Mouse (Mus musculus) limb, embryonic 11.5 days (tissue): Measurements from ENCODE around the gene Ndufb4. TPM values are rescaled to one million over a fixed set of nuclear protein-coding genes. Genes with fewer than 3 reads are reported as not detected.

ENCODE experiments used
- ATAC-seq: fragments of 200-750 bp; cut with Nextera tagmentation; 2 replicates; pipeline ENCODE4 v1.8.0; 2017; ENCODE audit warnings: low read depth; ENCODE audit not compliant: insufficient number of reproducible peaks, low FRiP score, low TSS enrichment
- DNase-seq: peaks from one replicate; pipeline ENCODE4 v3.0.0-alpha.2; 2015; ENCODE audit warnings: low spot score
- H3K27ac ChIP-seq: fragments of 300-500 bp; sonication (generic); replicated peaks from 2 replicates; pipeline ENCODE4 v1.5.1; 2014; ENCODE audit warnings: low read depth, mild to moderate bottlenecking, low read length
- H3K27me3 ChIP-seq: fragments of 300-500 bp; sonication (generic); 2 replicates; pipeline ENCODE4 v1.6.1; 2014; ENCODE audit warnings: mild to moderate bottlenecking, low read length, mixed read lengths; ENCODE audit not compliant: control insufficient read depth, insufficient read depth
- H3K36me3 ChIP-seq: fragments of 300-500 bp; sonication (generic); 2 replicates; pipeline ENCODE4 v1.6.1; 2014; ENCODE audit warnings: mild to moderate bottlenecking, low read length, moderate library complexity, mixed read lengths; ENCODE audit not compliant: control insufficient read depth, insufficient read depth
- H3K4me1 ChIP-seq: fragments of 300-500 bp; sonication (generic); 2 replicates; pipeline ENCODE4 v1.6.1; 2014; ENCODE audit warnings: low read length, mixed read lengths; ENCODE audit not compliant: control insufficient read depth, insufficient read depth
- H3K4me2 ChIP-seq: fragments of 300-500 bp; sonication (generic); 2 replicates; pipeline ENCODE4 v1.6.1; 2014; ENCODE audit warnings: low read depth, mild to moderate bottlenecking, moderate library complexity; ENCODE audit not compliant: severe bottlenecking
- H3K4me3 ChIP-seq: fragments of 300-500 bp; sonication (generic); 2 replicates; pipeline ENCODE4 v1.5.1; 2014; ENCODE audit warnings: low read depth, low read length
- H3K9ac ChIP-seq: fragments of 300-500 bp; sonication (generic); 2 replicates; pipeline ENCODE4 v1.6.1; 2014; ENCODE audit warnings: mild to moderate bottlenecking, low read length
- H3K9me3 ChIP-seq: fragments of 300-500 bp; sonication (generic); 2 replicates; pipeline ENCODE4 v1.6.1; 2016; ENCODE audit warnings: low read length; ENCODE audit not compliant: control insufficient read depth
- WGBS: fragments of 180-500 bp; shearing (Covaris S2); extraction: QIAGEN DNeasy Blood & Tissue Kit; methylation state at CpG from one replicate; pipeline ENCODE4 v1.1.7; 2014; 5-methylcytosine and 5-hydroxymethylcytosine counted together
- polyA plus RNA-seq: library from polyadenylated mRNA; unstranded; fragments of >200 nt; fragmentation: Nextera tagmentation; extraction: Ambion mirVana; gene quantifications from 2 replicates; pipeline ENCODE4 v1.2.1, GENCODE M21; 2014

Ndufb4 gene
- polyA plus RNA-seq, 1 experiment from 2014 or later = 59.2 TPM

DNA sequence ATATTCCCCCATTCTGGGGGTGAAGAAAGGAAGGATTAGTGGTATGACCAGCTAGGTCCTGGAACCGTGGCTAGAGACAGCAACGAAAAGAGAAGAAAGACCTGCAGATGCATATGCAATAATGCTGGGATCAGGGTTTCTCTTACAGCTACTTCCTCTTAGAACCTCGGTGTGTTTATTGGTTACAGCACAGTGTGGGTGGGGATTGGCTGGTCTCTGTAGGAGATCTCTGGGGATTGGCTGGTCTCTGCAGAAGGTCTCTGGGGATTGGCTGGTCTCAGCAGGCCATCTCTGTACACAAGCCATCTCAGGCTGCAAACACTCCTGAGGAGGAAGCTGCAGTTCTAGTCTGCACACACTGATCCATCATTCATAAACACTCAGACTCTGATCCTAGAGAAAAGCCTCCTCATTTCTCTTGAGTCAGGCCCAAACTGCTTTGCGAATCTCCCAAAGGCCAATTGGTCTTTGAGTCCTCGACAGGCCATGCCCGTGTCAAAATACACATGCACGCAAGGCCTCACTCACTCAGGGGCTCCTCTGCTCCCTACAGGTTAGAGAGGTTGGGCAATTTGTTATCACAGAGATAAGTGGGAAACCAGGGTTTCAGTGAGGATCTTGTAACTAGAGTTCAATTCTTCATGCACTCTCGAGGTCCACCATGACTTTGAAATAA lies 35.1 kb upstream of the Ndufb4 start:
- no peak for ATAC-seq
- H3K4me2 ChIP-seq = no peak overlapping the region
- WGBS = 81% methylated on average over 8 of the region's 8 CpGs
- no peaks in the 10 kb centered on the region for H3K36me3 ChIP-seq
- no peak overlapping the region for H3K4me3 ChIP-seq
- no peak overlapping the region for H3K9ac ChIP-seq
- H3K27ac ChIP-seq = no peak overlapping the region
- no peaks in the 10 kb centered on the region for H3K27me3 ChIP-seq
- no peaks in the 10 kb centered on the region for H3K4me1 ChIP-seq
- DNase-seq = no peak
- H3K9me3 ChIP-seq = no peaks in the 10 kb centered on the region

DNA sequence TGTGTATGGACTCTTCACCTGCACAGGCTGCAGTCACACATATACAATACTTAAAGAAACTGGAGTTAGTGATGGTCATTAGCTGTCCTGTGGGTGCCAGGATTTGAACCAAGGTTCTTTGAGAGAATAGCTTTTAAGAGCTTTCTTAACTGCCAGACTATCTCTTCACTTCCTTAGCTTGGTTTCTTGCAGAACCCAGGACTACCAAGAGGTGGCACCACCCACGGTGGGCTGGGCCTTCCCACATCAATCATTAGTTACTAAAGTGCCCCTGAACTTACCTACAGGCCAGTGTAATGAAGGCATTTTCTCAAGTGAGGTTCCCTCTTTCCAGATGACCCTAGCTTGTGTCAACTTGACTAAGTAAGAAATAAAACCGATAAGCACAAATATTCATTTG lies 33.9 kb upstream of the Ndufb4 start:
- Histone ChIP-seq H3K27me3 (no peaks in the 10 kb centered on the region), H3K36me3 (no peaks in the 10 kb centered on the region), H3K4me1 (0 out of 2 replicates have a peak, but pooled peaks cover 4% of the 10 kb centered on the region), H3K4me2 (no peak overlapping the region), H3K27ac (no peak overlapping the region), H3K9me3 (no peaks in the 10 kb centered on the region), H3K9ac (no peak overlapping the region), H3K4me3 (no peak overlapping the region)
- WGBS = 75% methylated on average over 2 of the region's 2 CpGs
- ATAC-seq (no peak), DNase-seq (no peak)

DNA sequence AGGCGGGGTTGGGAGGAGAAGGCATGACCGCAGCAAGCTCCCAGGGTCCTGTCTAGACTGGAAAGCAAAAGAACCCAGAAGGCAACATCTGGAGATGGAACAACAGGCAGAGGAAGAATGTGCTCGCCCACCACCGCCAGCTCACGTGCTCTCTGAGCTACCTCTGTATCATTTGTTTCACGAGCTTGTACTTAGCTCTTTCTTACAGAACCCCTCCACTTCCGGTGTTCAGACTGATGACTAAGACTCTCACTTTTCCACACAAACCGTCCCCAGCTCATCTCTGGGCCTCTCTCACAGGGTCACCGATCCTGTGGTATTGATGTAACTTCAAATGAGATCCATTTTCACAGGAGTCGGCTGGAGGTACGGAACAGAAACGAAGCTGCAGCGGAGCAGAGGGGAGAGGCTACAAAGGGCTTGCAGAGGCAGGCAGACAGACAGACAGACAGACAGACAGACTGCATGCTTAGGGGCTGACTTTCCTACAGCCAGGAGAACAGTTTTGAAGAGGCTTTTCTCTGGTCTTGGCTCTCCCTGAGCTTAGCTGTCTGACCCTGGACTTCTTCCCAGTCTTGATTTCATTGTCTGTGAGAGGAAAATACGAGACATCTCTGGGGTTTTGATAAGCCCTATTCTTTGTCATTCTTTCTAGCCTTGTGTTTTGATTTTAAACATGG lies 33.2 kb upstream of the Ndufb4 start:
- Histone ChIP-seq H3K4me2 (no peak overlapping the region), H3K4me1 (0 out of 2 replicates have a peak, but pooled peaks cover 4% of the 10 kb centered on the region), H3K9me3 (no peaks in the 10 kb centered on the region), H3K9ac (no peak overlapping the region), H3K4me3 (no peak overlapping the region), H3K27ac (no peak overlapping the region), H3K27me3 (no peaks in the 10 kb centered on the region), H3K36me3 (no peaks in the 10 kb centered on the region)
- WGBS = 81% methylated on average over 14 of the region's 14 CpGs
- DNase-seq (no peak), ATAC-seq (no peak)

DNA sequence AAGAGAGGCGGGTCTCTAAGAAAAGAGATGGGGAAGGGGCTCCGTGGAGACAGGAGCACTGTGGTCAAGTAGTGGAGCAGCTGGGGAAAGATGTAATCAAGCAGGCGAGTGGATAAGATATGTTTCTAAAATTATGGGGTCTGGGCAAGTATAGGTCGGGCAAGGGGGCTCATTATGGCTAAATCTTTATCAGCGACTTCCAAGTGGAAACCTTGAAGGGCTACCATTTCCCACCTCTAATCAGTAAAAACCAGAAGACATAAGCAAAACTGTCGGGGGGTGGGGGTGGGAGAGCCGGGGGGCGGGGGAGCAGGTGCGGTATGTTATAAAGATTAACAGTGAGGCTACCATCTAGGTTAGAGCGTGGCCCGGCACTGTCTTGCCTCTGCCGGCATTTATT lies 32.6 kb upstream of the Ndufb4 start:
- ATAC-seq (no peak), DNase-seq (no peak)
- H3K4me1 ChIP-seq = 0 out of 2 replicates have a peak, but pooled peaks cover 6% of the 10 kb centered on the region
- H3K9me3 ChIP-seq = no peaks in the 10 kb centered on the region
- no peak overlapping the region for H3K27ac ChIP-seq
- no peak overlapping the region for H3K4me2 ChIP-seq
- WGBS = 85% methylated on average over 12 of the region's 12 CpGs
- no peaks in the 10 kb centered on the region for H3K36me3 ChIP-seq
- H3K4me3 ChIP-seq = no peak overlapping the region
- no peaks in the 10 kb centered on the region for H3K27me3 ChIP-seq
- no peak overlapping the region for H3K9ac ChIP-seq

DNA sequence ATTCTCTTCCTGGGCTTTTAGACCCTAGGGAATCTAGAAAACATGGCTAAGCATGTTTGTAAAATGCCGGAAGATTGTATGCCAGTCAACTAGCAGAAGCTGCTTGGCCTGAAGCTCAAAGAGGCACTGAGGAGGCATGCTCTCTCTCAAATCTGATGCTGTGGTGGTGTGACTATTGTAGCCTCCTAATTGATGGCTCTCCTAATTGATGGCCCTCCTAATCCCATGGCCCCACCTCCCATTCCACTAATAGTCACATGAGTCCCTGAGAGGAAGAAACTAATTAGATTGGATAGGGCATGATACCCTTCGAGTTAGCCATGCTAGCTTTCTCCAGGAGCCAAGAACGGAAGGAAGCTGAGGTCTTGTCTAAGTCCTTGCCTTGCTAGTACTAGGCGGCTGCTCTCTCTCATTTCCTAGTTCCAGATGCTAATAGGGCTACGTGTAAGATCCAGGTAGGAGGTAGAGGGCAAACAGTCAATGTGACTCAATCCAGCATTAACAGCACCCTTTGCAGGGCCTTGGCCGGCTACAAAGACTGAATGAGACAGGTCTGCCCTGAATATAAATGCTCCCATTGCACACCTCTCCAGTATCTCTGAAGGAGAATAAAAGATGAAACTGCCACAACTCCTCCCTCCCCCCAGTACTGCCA lies 31.8 kb upstream of the Ndufb4 start:
- Histone ChIP-seq H3K4me1 (0 out of 2 replicates have a peak, but pooled peaks cover 6% of the 10 kb centered on the region), H3K4me3 (no peak overlapping the region), H3K9me3 (no peaks in the 10 kb centered on the region), H3K27ac (no peak overlapping the region), H3K4me2 (no peak overlapping the region), H3K9ac (no peak overlapping the region), H3K27me3 (no peaks in the 10 kb centered on the region), H3K36me3 (no peaks in the 10 kb centered on the region)
- no peak for DNase-seq
- no peak for ATAC-seq
- 59% methylated on average over 6 of the region's 6 CpGs for WGBS

DNA sequence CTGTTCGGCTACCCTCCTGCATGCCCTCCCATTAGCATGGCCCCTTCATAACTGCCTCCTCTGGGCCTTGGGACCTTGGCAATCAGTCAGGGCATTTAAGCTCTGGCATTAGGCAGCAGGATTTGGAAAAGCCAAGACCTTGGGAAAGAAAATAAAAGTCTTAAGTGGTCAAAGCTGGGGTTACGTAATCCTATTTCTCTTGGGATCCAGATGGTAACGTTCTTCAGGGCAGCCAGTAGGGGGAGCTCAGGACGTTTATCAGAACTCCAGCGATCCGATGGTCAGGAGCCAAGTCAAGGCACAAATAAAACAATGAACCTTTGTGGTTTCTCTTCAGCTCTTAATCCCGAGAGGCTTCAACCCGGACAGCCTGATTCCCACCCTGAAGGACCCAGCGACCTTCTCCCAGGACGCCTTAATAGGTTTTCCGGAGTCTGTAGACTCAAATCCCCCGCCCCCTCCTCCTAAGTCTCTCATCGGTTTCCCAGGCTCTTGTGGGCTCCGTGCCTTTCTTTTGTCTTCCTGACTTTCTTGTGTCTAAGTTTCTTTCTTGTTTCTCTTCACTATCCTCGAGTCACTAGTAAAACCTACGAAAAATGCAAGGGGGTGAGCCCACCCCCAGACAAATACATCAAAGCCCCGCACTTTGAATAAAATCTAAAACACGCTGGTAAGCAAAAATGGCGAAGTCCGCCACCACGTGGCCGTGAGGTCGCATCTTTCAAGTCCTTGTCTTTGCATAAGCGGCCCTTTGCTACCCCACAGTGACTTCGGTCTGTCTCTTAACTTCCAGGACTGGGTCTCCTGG lies 30.6 kb upstream of the Ndufb4 start:
- DNase-seq (peak; percentile 92), ATAC-seq (peak; percentile 69; the same call in 1 of the 2 replicates)
- Histone ChIP-seq H3K9me3 (no peaks in the 10 kb centered on the region), H3K4me2 (peak overlapping the region; percentile 66), H3K36me3 (no peaks in the 10 kb centered on the region), H3K9ac (peak overlapping the region; percentile 77), H3K4me1 (0 out of 2 replicates have a peak, but pooled peaks cover 6% of the 10 kb centered on the region), H3K4me3 (peak overlapping the region; percentile 28), H3K27ac (peak overlapping the region; percentile 31; the same call in 1 of the 2 replicates), H3K27me3 (no peaks in the 10 kb centered on the region)
- WGBS = 3% methylated on average over 25 of the region's 25 CpGs

DNA sequence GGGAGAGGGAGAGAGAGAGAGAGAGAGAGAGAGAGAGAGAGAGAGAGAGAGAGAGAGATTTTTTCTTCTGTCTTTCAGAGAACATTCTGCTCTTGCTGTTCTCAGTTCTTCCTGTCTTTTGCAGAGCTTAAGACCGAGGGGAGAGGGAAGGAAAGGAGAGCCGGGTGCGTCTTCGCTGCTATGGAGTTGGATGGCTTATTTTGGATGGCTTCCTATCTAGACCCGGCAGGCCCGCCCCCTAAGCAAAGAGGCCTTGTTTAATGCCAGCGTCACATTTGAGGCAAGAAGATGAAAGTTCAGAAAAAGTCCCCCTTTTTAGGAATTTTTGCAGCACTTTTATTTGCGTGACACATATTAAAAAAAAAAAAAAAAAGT lies 30.0 kb upstream of the Ndufb4 start:
- 33% methylated on average over 8 of the region's 8 CpGs for WGBS
- Histone ChIP-seq H3K27me3 (no peaks in the 10 kb centered on the region), H3K4me1 (0 out of 2 replicates have a peak, but pooled peaks cover 6% of the 10 kb centered on the region)

More for the DNA sequence above, 30.0 kb upstream of the Ndufb4 start:
- Histone ChIP-seq H3K9me3 (no peaks in the 10 kb centered on the region), H3K36me3 (no peaks in the 10 kb centered on the region), H3K4me3 (0 out of 2 replicates have a peak overlapping the region, but pooled peaks have one; percentile 5), H3K9ac (no peak overlapping the region; the same call in 1 of the 2 replicates), H3K27ac (no peak overlapping the region), H3K4me2 (peak overlapping the region; percentile 66)
- ATAC-seq (no peak), DNase-seq (no peak)
